Mouse (Mus musculus) left cerebral cortex, postnatal 36 days (tissue): ENCODE measurements around the gene Olfr930. TPM values are rescaled to one million over a fixed set of nuclear protein-coding genes. Genes with fewer than 3 reads are reported as not detected.

Source experiments
- DNase-seq, 2 experiments: peaks; one replicate each; pipeline ENCODE4 v3.0.0; 2021 to 2022; ENCODE audit warnings: low spot score in 2 of 2, mixed read lengths in 1 of 2
- intact Hi-C: fragments of 180-260 bp; cut with DNase I; formaldehyde crosslinking; loops from one replicate; pipeline ENCODE4 v1.15.1; 2025
- total RNA-seq, 2 experiments: library from RNA; stranded (reverse); gene quantifications; 2 replicates each; pipeline ENCODE4 v1.2.3; 2021

Olfr930 gene
- total RNA-seq = not detected

- intact Hi-C loops = no loop called here
- DNase-seq = no peak
These were observed at the start of gene Olfr930 for GRCm38 (mm10) chr9:38929509-38929908. Olfr930 (plus strand) TSS chr9:38929809.

- intact Hi-C loops = no loop called here
- peak; percentile 23 to 27 for DNase-seq
These were observed 24.0 kb downstream of the Olfr930 start for GRCm38 (mm10) chr9:38953401-38954123.

- intact Hi-C loops = no loop called here
- DNase-seq = no peak
These were observed 24.5 kb downstream of the Olfr930 start for GRCm38 (mm10) chr9:38954124-38954416.

- DNase-seq = no peak
- intact Hi-C loops = no loop called here
These were observed 42.4 kb downstream of the Olfr930 start, which contains the start of gene Olfr933 for GRCm38 (mm10) chr9:38972013-38972412. Olfr933 (plus strand) TSS chr9:38972313.

Other genes starting within 250 kb of the Olfr930 start
- gene Olfr919, start 226.1 kb upstream of the Olfr930 start, total RNA-seq = not detected
- 1 to 10 TPM; 7.9 to 8.0 TPM for gene Vwa5a, start 211.5 kb upstream of the Olfr930 start, total RNA-seq
- gene Olfr920, start 177.5 kb upstream of the Olfr930 start, total RNA-seq = under 1 TPM in 1 of 2 experiments, not detected in 1; 0.11 TPM
- gene Olfr921, start 156.7 kb upstream of the Olfr930 start, total RNA-seq = not detected
- not detected for gene Olfr922, start 115.2 kb upstream of the Olfr930 start, total RNA-seq
- not detected for gene Olfr923, start 103.3 kb upstream of the Olfr930 start, total RNA-seq
- not detected for gene Olfr924, start 85.4 kb upstream of the Olfr930 start, total RNA-seq
- gene Olfr26, start 74.7 kb upstream of the Olfr930 start, total RNA-seq = not detected
- not detected for gene Olfr926, start 52.7 kb upstream of the Olfr930 start, total RNA-seq
- not detected for gene Olfr933, start 42.5 kb downstream of the Olfr930 start, total RNA-seq
- not detected for gene Olfr934, start 58.5 kb downstream of the Olfr930 start, total RNA-seq
- not detected for gene Olfr935, start 69.9 kb downstream of the Olfr930 start, total RNA-seq
- gene Olfr146, start 93.6 kb downstream of the Olfr930 start, total RNA-seq = not detected
- not detected for gene Olfr937, start 135.1 kb downstream of the Olfr930 start, total RNA-seq
- gene Olfr938, start 149.1 kb downstream of the Olfr930 start, total RNA-seq = not detected
- gene Olfr27, start 198.3 kb downstream of the Olfr930 start, total RNA-seq = not detected
- gene Olfr943, start 236.5 kb downstream of the Olfr930 start, total RNA-seq = not detected